Mouse (Mus musculus): ENCODE measurements around the gene Utp18.
A peak's percentile ranks its signal among the peaks of the same experiment; 100 is the strongest.
"Not testable (repeated sequence)": the region's sequence is repeated elsewhere in the genome, so short reads cannot be mapped to it uniquely, and the experiment has no call there.

Gene Utp18

DNA sequence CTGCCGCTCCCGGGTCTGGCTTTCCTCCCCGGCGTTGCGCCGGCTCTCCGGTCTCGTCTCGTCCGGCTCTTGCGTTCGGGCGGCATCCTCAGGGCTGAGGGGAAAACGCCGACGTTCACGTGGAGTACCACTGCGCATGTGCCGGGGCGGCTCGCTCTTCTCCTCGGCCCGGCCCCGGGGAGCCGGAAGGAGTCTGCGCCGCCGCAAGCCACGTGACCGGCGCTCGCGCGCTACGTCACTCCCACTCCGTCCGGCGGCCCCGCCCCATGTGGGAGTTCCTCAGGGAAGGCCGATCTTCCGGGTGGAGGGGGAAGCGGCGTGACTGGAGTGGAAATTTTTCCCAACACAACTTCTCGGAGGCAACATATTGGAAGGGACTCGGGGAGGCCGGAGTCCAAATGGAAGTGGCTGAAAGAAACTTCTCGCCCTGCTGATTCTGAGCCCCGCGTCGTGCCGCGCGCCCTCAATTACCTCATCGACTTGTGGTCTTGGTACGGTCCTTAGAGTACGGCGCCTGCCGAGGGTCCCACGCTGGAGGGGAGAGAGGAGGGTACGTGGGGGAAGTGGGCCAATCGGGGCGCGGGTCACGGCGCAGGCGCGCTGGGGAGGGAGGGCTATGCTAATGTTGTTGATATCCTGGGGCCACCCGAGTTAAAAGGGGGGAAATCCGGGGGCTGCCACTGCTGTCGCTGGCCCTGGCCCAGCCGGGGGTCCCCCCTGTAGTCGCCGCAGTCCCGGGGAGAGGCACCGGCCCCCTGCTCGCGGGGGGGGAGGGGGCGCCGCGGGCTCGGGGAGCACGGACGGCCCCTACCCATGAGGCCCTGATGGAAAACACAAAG, at the start of gene Utp18, which contains the start of gene Mbtd1:
Gene Utp18 (minus strand): TSS at position 195 of the 839 bp plus-strand sequence.
Gene Mbtd1 (plus strand): TSS at position 281 of the 839 bp plus-strand sequence.
- DNase-seq: peak; percentile 99

- DNase-seq: no peak
Measured at GRCm38 (mm10) chr11:93929106-93929505, 43.5 kb upstream of the Utp18 start.

GRCm38 (mm10) chr11:93915019-93915418, 29.5 kb upstream of the Utp18 start:
- DNase-seq: not testable (repeated sequence)

DNA sequence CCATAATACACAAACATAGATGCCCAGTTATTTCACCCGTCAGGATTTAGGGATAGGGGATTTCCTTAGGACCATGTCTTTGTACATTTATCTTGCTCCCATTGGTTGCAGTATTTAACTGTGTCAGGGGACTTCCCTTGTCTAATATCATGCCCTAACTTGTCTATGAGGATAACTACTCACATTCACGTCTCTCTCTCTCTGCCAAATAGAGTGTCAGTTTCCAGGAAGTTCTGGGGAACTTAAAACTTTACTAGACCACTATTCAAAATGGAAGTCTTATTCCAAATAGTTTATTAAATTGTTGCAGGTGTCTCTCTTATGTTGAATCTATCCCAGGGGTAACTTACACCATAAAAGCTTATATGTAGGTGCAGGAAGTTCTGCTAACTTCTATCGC, 26.0 kb upstream of the Utp18 start:
- DNase-seq: no peak

- DNase-seq: no peak
Measured at GRCm38 (mm10) chr11:93908829-93909228, 23.3 kb upstream of the Utp18 start.

DNA sequence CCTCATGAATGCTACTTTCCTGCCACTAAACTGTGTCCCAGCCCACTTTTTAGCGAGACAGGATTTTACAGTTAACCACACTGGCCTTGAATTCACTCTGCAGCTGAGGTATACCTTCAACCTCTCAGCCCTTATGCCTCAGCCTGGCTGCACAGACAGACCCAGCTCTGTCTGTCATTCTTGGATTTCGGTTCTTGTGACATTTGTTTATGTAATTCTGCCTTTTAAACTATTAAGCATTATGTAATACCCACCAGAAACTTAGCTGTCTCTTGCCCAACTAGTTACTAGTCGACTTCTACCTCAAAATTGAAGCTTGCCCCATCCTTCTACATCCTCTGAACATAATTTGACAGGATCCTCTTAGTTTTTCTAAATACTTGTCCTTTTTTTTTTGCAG, 22.3 kb upstream of the Utp18 start:
- no peak for DNase-seq

- no peak for DNase-seq
Measured at GRCm38 (mm10) chr11:93906834-93907233, 21.3 kb upstream of the Utp18 start.

DNA sequence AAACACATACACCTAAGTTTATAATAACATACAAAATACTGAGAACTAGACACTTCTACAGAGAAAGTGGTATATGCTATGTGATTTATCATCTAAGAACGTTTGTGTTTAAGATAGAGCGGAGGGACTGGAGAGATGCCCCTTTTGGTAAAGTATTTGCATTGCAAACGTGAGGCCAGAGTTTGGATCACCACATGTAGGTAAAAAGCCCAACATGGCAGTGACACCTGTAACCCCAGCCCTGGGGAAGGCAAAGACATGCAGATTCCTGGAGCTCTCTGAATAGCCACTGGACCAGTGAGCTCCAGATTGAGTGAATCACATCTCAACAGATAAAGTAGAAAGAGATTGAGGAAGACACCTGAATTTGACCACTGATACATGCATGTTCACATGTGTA, 12.2 kb upstream of the Utp18 start:
- no peak for DNase-seq

- no peak for DNase-seq
Measured at GRCm38 (mm10) chr11:93887080-93887447, 1.5 kb upstream of the Utp18 start.

DNA sequence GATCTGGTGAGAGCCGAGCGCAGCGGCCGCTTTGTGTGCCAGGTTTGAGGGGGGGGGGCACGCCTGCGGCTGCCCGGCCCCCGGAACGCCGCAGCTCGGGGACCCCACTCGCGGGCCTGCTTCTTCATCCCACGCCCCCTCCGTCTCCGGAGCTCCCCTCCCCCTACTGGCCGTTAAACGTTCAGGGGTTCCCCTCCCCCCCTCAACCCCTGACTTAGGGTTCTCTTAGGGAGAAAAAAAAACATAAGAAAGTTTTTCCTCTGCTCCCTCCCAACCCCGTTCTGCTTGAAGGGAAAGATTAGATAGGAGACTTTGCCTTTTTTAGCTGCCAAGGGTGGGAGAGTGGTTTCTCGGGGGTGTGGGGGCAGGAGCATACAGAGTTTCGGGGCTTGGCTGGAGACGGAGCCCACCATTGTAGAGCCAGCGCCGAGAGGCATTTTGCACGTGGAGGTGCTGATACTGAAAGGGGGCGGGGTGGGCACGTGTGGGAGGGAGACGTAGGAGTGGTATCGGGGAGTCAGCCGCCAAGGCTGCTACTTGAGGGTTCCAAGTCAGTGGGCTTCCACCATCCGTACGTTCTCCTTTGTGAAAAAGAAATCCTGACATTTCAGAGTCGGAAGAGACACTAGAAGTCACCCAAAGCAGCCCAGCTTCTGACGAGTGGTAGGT, 979 bp upstream of the Utp18 start:
- DNase-seq: peak; percentile 14 to 18

- peak; percentile 69 to 74 for DNase-seq
Measured at GRCm38 (mm10) chr11:93884901-93885571, 530 bp downstream of the Utp18 start.

DNA sequence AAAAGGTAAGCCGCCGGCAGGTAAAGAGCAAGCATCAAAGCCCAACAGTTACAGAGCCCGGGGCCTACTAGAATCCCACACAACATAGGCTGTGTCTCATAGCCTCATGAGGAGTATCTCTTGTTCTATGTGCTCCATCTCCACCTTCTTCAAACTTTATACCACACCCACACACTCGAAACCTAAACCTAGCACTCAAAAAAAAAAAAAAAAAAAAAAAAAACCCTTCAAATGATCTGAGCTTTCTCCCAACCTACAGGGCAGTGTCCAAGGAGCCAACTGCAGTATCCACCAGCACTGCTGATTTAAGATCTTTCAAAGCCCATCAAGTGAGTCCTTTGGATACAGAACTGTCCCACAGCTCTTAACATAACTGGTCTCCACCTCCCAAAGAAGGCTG, 1.5 kb downstream of the Utp18 start:
- DNase-seq: no peak

DNA sequence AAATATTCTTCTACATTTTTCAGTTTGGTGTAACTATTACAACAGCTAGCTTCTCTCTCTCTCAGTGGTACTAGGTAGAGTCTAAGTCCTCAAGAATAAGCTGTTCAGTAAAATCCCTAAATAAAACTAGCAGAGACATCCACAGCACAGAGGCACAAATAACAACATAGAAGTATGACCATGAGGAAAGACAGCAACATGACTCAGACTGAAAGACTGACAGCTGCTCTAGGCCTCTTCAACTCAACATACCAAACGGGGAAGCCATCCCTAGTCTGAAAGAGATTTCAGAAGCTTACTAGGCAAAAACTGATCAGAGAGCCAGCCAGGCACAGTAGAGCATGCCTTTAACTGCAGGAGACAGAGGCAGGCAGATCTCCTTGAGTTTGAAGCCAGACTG, 22.9 kb downstream of the Utp18 start:
- DNase-seq: no peak

- no peak for DNase-seq
Measured at GRCm38 (mm10) chr11:93862045-93862623, 23.4 kb downstream of the Utp18 start.

GRCm38 (mm10) chr11:93861193-93861592, 24.4 kb downstream of the Utp18 start:
- no peak for DNase-seq

GRCm38 (mm10) chr11:93860540-93861172, 24.9 kb downstream of the Utp18 start:
- DNase-seq: no peak

- DNase-seq: peak; percentile 12 to 67
Measured at GRCm38 (mm10) chr11:93856284-93856955, 29.1 kb downstream of the Utp18 start.

- no peak for DNase-seq
Measured at GRCm38 (mm10) chr11:93852546-93852945, 33.0 kb downstream of the Utp18 start.

DNA sequence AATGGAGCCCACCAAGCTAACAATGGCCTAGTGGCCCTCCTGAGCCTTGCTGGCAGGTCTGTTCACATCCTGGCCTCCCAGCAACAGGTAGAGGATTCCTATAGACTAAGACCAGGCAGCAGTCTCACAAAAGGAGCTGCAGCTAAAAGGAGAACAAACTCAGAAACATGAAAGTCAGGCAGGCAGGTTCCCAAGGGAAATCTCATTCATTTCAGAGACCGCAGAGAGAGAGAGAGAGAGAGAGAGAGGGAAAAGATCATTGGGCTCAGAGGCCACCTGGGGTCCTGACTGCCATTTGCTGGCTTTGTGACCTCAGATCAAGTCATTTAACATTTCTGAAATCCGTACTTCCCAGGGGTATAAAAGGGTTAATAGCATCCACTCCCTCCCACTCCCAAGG, 38.2 kb downstream of the Utp18 start:
- DNase-seq: no peak

DNA sequence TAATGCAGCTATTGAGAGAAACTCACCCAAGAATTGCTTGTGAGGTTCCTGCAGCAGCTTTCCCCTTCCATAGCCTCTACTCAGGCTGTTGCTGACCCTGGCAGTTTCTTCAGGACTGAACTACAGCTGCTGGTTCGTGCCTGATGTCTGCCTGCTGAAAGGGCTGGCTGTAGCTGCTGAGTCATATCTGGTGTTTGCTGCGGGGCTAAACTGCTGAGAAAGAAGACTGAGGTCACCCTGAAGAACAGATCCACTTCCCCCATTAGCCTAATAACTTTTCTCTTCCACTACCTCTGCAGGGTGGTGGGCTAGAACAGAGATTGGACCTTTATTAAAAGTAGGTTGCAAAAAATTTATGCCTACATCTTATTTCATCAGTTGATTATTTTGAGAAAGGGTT, 49.8 kb downstream of the Utp18 start:
- no peak for DNase-seq

DNA sequence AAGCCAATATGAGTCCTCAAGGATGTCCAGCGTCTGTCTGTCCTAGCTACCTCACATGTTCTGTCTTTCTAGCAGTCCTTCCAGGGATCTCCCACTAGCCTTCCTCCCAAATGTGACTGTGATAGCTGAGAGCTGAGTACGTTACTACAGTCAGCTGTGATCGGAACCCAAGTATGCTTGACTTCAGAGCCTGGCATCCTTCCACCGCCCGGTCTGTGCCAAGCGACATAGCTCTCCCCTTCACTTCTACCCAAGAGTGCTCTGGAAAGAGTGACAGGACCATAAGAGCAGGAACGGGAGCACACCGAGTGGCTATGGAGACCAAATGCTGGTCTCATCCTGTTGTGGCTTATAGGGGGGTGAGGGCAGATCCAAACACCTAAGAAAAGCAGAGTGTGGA, 55.6 kb downstream of the Utp18 start:
- DNase-seq: no peak

GRCm38 (mm10) chr11:93829327-93829679, 56.3 kb downstream of the Utp18 start:
- DNase-seq: no peak
